Mouse (Mus musculus): ENCODE measurements around the gene St3gal4. TPM values are rescaled to one million over a fixed set of nuclear protein-coding genes. Genes with fewer than 3 reads are reported as not detected.
"Not testable (repeated sequence)": the region's sequence is repeated elsewhere in the genome, so short reads cannot be mapped to it uniquely, and the experiment has no call there.

St3gal4 gene
- polyA plus RNA-seq, 1 experiment from 2014 or later, result 20.8 TPM

DNA sequence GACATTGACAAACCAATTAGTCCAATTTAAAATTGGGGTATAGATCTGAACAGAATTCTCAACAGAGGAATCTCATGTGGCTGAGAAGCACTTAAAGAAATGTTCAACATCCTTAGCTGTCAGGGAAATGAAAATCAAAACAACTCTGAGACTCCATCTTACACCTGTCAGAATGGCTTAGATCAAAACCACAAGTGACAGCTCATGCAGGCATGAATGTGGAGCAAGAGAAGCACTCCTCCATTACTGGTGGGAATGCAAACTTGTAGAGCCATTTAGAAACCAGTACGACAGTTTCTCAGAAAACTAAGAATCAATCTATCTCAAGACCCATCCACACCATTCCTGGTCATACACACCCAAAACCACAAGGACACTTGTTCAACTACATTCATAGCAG lies 33.9 kb upstream of the St3gal4 start:
- H3K27me3 ChIP-seq (replicated peaks), result no peaks in the 10 kb centered on the region
- H3K4me1 ChIP-seq (replicated peaks), result peaks cover 10% of the 10 kb centered on the region; the same call in 1 of the 2 replicates
- no peak overlapping the region for H3K4me2 ChIP-seq
- H3K36me3 ChIP-seq, result no peaks in the 10 kb centered on the region
- no peak overlapping the region for H3K27ac ChIP-seq (ENCODE audit: poor library complexity, severe bottlenecking)
- H3K4me3 ChIP-seq, result no peak overlapping the region
- ATAC-seq (ENCODE audit: insufficient number of reproducible peaks, low FRiP score), result no peak
- H3K9ac ChIP-seq, result no peak overlapping the region
- H3K9me3 ChIP-seq (replicated peaks), result no peaks in the 10 kb centered on the region
- 84% methylated on average over 1 of the region's 1 CpGs for WGBS

- not testable (repeated sequence) for H3K9me3 ChIP-seq (replicated peaks); ATAC-seq (ENCODE audit: insufficient number of reproducible peaks, low FRiP score); H3K4me2 ChIP-seq; H3K36me3 ChIP-seq; H3K27ac ChIP-seq (ENCODE audit: poor library complexity, severe bottlenecking); H3K4me3 ChIP-seq; H3K27me3 ChIP-seq (replicated peaks); H3K4me1 ChIP-seq (replicated peaks); H3K9ac ChIP-seq
Observed at GRCm38 (mm10) chr9:35148822-35149221, 29.8 kb upstream of the St3gal4 start.

- not testable (repeated sequence) for H3K27ac ChIP-seq (ENCODE audit: poor library complexity, severe bottlenecking); H3K36me3 ChIP-seq; ATAC-seq (ENCODE audit: insufficient number of reproducible peaks, low FRiP score); H3K4me1 ChIP-seq (replicated peaks); H3K27me3 ChIP-seq (replicated peaks); H3K9ac ChIP-seq; H3K4me3 ChIP-seq; H3K4me2 ChIP-seq; H3K9me3 ChIP-seq (replicated peaks)
- 93% methylated on average over 14 of the region's 14 CpGs for WGBS
Observed at GRCm38 (mm10) chr9:35147261-35147660, 28.2 kb upstream of the St3gal4 start.

- WGBS, result 76% methylated on average over 1 of the region's 1 CpGs
- Histone ChIP-seq H3K4me3 (no peak overlapping the region), H3K27me3 (replicated peaks) (no peaks in the 10 kb centered on the region), H3K36me3 (no peaks in the 10 kb centered on the region), H3K4me2 (no peak overlapping the region), H3K4me1 (replicated peaks) (peaks cover 2% of the 10 kb centered on the region; the same call in 1 of the 2 replicates), H3K9ac (no peak overlapping the region), H3K27ac (ENCODE audit: poor library complexity, severe bottlenecking) (no peak overlapping the region), H3K9me3 (replicated peaks) (no peaks in the 10 kb centered on the region)
- no peak for ATAC-seq (ENCODE audit: insufficient number of reproducible peaks, low FRiP score)
Observed at GRCm38 (mm10) chr9:35145829-35146228, 26.8 kb upstream of the St3gal4 start.

DNA sequence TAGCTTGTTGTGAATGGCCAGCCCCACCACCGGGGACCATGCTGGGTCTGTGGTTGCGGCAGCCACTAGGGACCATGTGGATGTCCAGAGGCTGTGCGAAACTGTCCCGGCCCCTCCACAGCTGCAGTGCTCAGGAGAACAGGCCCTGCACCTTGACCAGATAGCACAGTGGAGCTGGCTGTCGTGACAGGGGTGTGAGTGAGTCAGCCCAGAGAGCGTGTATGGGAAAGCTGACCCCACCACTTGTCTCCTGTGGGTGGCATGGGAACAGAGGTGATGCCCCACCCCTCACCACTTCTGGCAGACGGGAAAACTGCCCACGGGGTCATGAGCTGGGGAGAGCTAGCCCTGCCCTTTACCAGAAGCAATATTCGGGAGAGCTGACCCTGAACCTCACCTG lies 26.1 kb upstream of the St3gal4 start:
- Histone ChIP-seq H3K9me3 (replicated peaks) (no peaks in the 10 kb centered on the region), H3K4me3 (no peak overlapping the region), H3K4me2 (no peak overlapping the region), H3K27me3 (replicated peaks) (no peaks in the 10 kb centered on the region), H3K27ac (ENCODE audit: poor library complexity, severe bottlenecking) (no peak overlapping the region), H3K4me1 (replicated peaks) (peaks cover 2% of the 10 kb centered on the region; the same call in 1 of the 2 replicates), H3K36me3 (no peaks in the 10 kb centered on the region), H3K9ac (no peak overlapping the region)
- 69% methylated on average over 9 of the region's 9 CpGs for WGBS
- no peak; the same call in 1 of the 2 replicates for ATAC-seq (ENCODE audit: insufficient number of reproducible peaks, low FRiP score)

GRCm38 (mm10) chr9:35142221-35142620 lies 23.2 kb upstream of the St3gal4 start:
- H3K4me3 ChIP-seq, result no peak overlapping the region
- no peaks in the 10 kb centered on the region; the same call in 1 of the 2 replicates for H3K36me3 ChIP-seq
- peaks cover 2% of the 10 kb centered on the region; the same call in 1 of the 2 replicates for H3K4me1 ChIP-seq (replicated peaks)
- no peaks in the 10 kb centered on the region for H3K27me3 ChIP-seq (replicated peaks)
- H3K9me3 ChIP-seq (replicated peaks), result no peaks in the 10 kb centered on the region
- no peak overlapping the region for H3K9ac ChIP-seq
- no peak for ATAC-seq (ENCODE audit: insufficient number of reproducible peaks, low FRiP score)
- no peak overlapping the region for H3K4me2 ChIP-seq
- no peak overlapping the region for H3K27ac ChIP-seq (ENCODE audit: poor library complexity, severe bottlenecking)
- WGBS, result 70% methylated on average over 2 of the region's 2 CpGs

DNA sequence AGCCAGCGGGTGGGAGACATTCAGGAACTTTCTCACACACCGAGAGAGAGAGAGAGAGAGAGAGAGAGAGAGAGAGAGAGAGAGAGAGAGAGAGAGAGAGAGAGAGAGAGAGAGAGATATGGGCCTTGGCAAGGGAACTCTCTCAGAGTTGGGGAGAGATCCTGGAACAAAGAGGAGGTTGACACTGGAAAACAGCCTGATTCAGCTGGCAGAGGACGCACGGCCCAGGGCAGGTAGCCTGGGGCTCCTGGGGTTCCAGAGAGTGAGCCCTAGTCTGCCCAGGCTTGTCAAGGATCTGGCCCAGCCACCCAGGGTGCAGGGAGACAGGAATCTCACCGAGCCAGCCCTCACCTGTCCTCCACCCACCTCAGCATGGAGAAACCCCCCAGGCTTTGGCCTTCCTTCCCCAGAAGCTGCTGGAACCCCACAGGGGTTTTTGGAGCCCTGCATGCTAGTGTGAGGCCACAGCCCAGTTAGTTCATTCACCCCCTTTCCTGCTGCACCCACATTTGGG lies 20.2 kb upstream of the St3gal4 start:
- H3K27me3 ChIP-seq (replicated peaks), result no peaks in the 10 kb centered on the region
- peaks cover 9% of the 10 kb centered on the region; the same call in 1 of the 2 replicates for H3K4me1 ChIP-seq (replicated peaks)
- no peak overlapping the region for H3K4me2 ChIP-seq
- H3K9ac ChIP-seq, result no peak overlapping the region; the same call in 1 of the 2 replicates
- H3K36me3 ChIP-seq, result peaks cover 6% of the 10 kb centered on the region; the same call in 1 of the 2 replicates
- ATAC-seq (ENCODE audit: insufficient number of reproducible peaks, low FRiP score), result no peak
- H3K27ac ChIP-seq (ENCODE audit: poor library complexity, severe bottlenecking), result no peak overlapping the region
- no peaks in the 10 kb centered on the region for H3K9me3 ChIP-seq (replicated peaks)
- 80% methylated on average over 5 of the region's 5 CpGs for WGBS
- no peak overlapping the region for H3K4me3 ChIP-seq

- H3K27ac ChIP-seq (ENCODE audit: poor library complexity, severe bottlenecking), result no peak overlapping the region
- ATAC-seq (ENCODE audit: insufficient number of reproducible peaks, low FRiP score), result no peak
- no peaks in the 10 kb centered on the region for H3K9me3 ChIP-seq (replicated peaks)
- H3K36me3 ChIP-seq, result peaks cover 6% of the 10 kb centered on the region; the same call in 1 of the 2 replicates
- WGBS, result 75% methylated on average over 7 of the region's 7 CpGs
- H3K4me1 ChIP-seq (replicated peaks), result peaks cover 9% of the 10 kb centered on the region; the same call in 1 of the 2 replicates
- H3K4me3 ChIP-seq, result no peak overlapping the region
- no peak overlapping the region for H3K4me2 ChIP-seq
- no peaks in the 10 kb centered on the region for H3K27me3 ChIP-seq (replicated peaks)
- no peak overlapping the region for H3K9ac ChIP-seq
Observed at GRCm38 (mm10) chr9:35138029-35138428, 19.0 kb upstream of the St3gal4 start.

DNA sequence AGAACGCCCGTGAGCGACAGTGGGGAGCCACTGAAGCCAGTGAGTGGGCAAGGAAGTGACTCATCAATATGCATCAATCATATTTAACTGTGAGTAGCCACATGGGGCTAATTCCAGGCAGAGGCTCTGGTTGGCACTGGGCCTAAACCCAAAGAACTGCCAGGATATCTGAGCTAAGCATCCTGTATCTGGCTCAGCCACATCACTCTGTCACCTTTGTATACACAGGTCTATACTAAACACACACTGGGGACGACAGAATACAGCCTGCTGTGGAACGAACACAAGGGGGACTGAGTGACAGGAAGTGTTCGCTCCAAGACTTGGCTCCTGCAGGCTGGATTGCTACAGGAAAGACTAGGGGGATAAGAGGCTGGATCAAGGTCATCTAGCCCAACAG lies 16.5 kb upstream of the St3gal4 start:
- no peak overlapping the region for H3K4me3 ChIP-seq
- H3K27ac ChIP-seq (ENCODE audit: poor library complexity, severe bottlenecking), result peak overlapping the region; percentile 13; the same call in 1 of the 2 replicates
- peaks cover 6% of the 10 kb centered on the region; the same call in 1 of the 2 replicates for H3K36me3 ChIP-seq
- no peak overlapping the region; the same call in 1 of the 2 replicates for H3K9ac ChIP-seq
- 58% methylated on average over 6 of the region's 6 CpGs for WGBS
- no peak for ATAC-seq (ENCODE audit: insufficient number of reproducible peaks, low FRiP score)
- no peaks in the 10 kb centered on the region for H3K27me3 ChIP-seq (replicated peaks)
- peaks cover 13% of the 10 kb centered on the region; the same call in 1 of the 2 replicates for H3K4me1 ChIP-seq (replicated peaks)
- no peaks in the 10 kb centered on the region for H3K9me3 ChIP-seq (replicated peaks)
- H3K4me2 ChIP-seq, result no peak overlapping the region

GRCm38 (mm10) chr9:35131637-35132397 lies 12.7 kb upstream of the St3gal4 start:
- no peak for ATAC-seq (ENCODE audit: insufficient number of reproducible peaks, low FRiP score)

GRCm38 (mm10) chr9:35128995-35129418 lies 9.9 kb upstream of the St3gal4 start:
- WGBS, result 57% methylated on average over 9 of the region's 9 CpGs
- H3K36me3 ChIP-seq, result peaks cover 20% of the 10 kb centered on the region
- H3K27ac ChIP-seq (ENCODE audit: poor library complexity, severe bottlenecking), result no peak overlapping the region
- no peak overlapping the region for H3K4me3 ChIP-seq
- no peaks in the 10 kb centered on the region for H3K9me3 ChIP-seq (replicated peaks)
- H3K4me2 ChIP-seq, result no peak overlapping the region
- peaks cover 31% of the 10 kb centered on the region for H3K4me1 ChIP-seq (replicated peaks)
- no peaks in the 10 kb centered on the region for H3K27me3 ChIP-seq (replicated peaks)
- ATAC-seq (ENCODE audit: insufficient number of reproducible peaks, low FRiP score), result no peak
- no peak overlapping the region for H3K9ac ChIP-seq

More at GRCm38 (mm10) chr9:35131637-35132397, 12.7 kb upstream of the St3gal4 start:
- Histone ChIP-seq H3K4me1 (replicated peaks) (peaks cover 33% of the 10 kb centered on the region), H3K4me2 (no peak overlapping the region), H3K27ac (ENCODE audit: poor library complexity, severe bottlenecking) (no peak overlapping the region), H3K9ac (no peak overlapping the region), H3K4me3 (no peak overlapping the region), H3K36me3 (peaks cover 6% of the 10 kb centered on the region; the same call in 1 of the 2 replicates), H3K9me3 (replicated peaks) (no peaks in the 10 kb centered on the region), H3K27me3 (replicated peaks) (no peaks in the 10 kb centered on the region)
- WGBS, result 86% methylated on average over 16 of the region's 16 CpGs

Measured in heart, embryonic 12.5 days (tissue).